Mouse (Mus musculus): Measurements from ENCODE around the gene Mxra8. TPM values are rescaled to one million over a fixed set of nuclear protein-coding genes. Genes with fewer than 3 reads are reported as not detected.

The Mxra8 gene
- 7.0 to 12.1 TPM (median 9.7 TPM) in 4 replicates for total RNA-seq (2023)

GRCm38 (mm10) chr4:155839483-155839910, at the start of gene Mxra8:
Gene Mxra8, plus strand, starts transcription at chr4:155839680.

GRCm38 (mm10) chr4:155790021-155790489, 49.4 kb upstream of the Mxra8 start, which contains the start of gene Ankrd65:
Gene Ankrd65, plus strand, starts transcription at chr4:155790439.

GRCm38 (mm10) chr4:155802741-155803339, 36.6 kb upstream of the Mxra8 start, which contains the start of gene Mrpl20:
Gene Mrpl20, plus strand, starts transcription at chr4:155802878.

GRCm38 (mm10) chr4:155811929-155812664, 27.4 kb upstream of the Mxra8 start, which contains the start of gene Ccnl2:
Gene Ccnl2, plus strand, starts transcription at chr4:155812489.

GRCm38 (mm10) chr4:155831205-155831766, 8.2 kb upstream of the Mxra8 start, which contains the start of gene Aurkaip1:
Gene Aurkaip1, plus strand, starts transcription at chr4:155831272.

GRCm38 (mm10) chr4:155846871-155847578, 7.5 kb downstream of the Mxra8 start, which contains the start of gene Dvl1:
Gene Dvl1, plus strand, starts transcription at chr4:155847402.

GRCm38 (mm10) chr4:155863001-155863400, 23.5 kb downstream of the Mxra8 start, which contains the start of gene Tas1r3:
Gene Tas1r3, minus strand, starts transcription at chr4:155863362.

GRCm38 (mm10) chr4:155869317-155870033, 30.0 kb downstream of the Mxra8 start, which contains the start of the genes Cptp and Ints11:
Gene Cptp, minus strand, starts transcription at chr4:155869440.
Gene Ints11, plus strand, starts transcription at chr4:155869546.

GRCm38 (mm10) chr4:155891551-155892001, 52.1 kb downstream of the Mxra8 start, which contains the start of the genes Pusl1 and Acap3:
Gene Pusl1, minus strand, starts transcription at chr4:155891781.
Gene Acap3, plus strand, starts transcription at chr4:155891822.

Other genes starting within 250 kb of the Mxra8 start
- 29.8 to 32.3 TPM (median 30.3 TPM) in 4 replicates for gene Slc35e2, start 238.3 kb upstream of the Mxra8 start, total RNA-seq (2023)
- gene Cdk11b, start 214.8 kb upstream of the Mxra8 start, total RNA-seq (2023) = 154 to 176 TPM (median 160 TPM) in 4 replicates
- not detected in 4 replicates for gene Gm10563, start 194.3 kb upstream of the Mxra8 start, total RNA-seq (2023)
- not detected in 4 replicates for gene Mmp23, start 186.3 kb upstream of the Mxra8 start, total RNA-seq (2023)
- gene Mib2, start 170.5 kb upstream of the Mxra8 start, total RNA-seq (2023) = 32.6 to 38.9 TPM (median 36.1 TPM) in 4 replicates
- gene Fndc10, start 145.3 kb upstream of the Mxra8 start, total RNA-seq (2023) = 3.5 to 4.2 TPM (median 3.5 TPM) in 4 replicates
- gene Ssu72, start 134.9 kb upstream of the Mxra8 start, total RNA-seq (2023) = 73.6 to 87.0 TPM (median 79.3 TPM) in 4 replicates
- 0.27 to 0.60 TPM (median 0.51 TPM) in 4 replicates for gene Tmem240, start 104.9 kb upstream of the Mxra8 start, total RNA-seq (2023)
- 43.7 to 60.2 TPM (median 50.2 TPM) in 4 replicates for gene Atad3a, start 78.6 kb upstream of the Mxra8 start, total RNA-seq (2023)
- 0.14 TPM in 1 of 4 replicates, not detected in the others for gene Vwa1, start 65.0 kb upstream of the Mxra8 start, total RNA-seq (2023)
- not detected in 4 replicates for gene Tmem88b, start 53.8 kb upstream of the Mxra8 start, total RNA-seq (2023)
- not detected in 4 replicates for gene Ankrd65, start 49.2 kb upstream of the Mxra8 start, total RNA-seq (2023)
- 33.6 to 45.8 TPM (median 44.3 TPM) in 4 replicates for gene Mrpl20, start 36.8 kb upstream of the Mxra8 start, total RNA-seq (2023)
- gene Ccnl2, start 27.2 kb upstream of the Mxra8 start, total RNA-seq (2023) = 218 to 240 TPM (median 224 TPM) in 4 replicates
- 68.9 to 81.9 TPM (median 72.2 TPM) in 4 replicates for gene Aurkaip1, start 8.4 kb upstream of the Mxra8 start, total RNA-seq (2023)
- 70.4 to 73.0 TPM (median 71.2 TPM) in 4 replicates for gene Dvl1, start 7.7 kb downstream of the Mxra8 start, total RNA-seq (2023)
- 0.47 to 1.2 TPM (median 1.0 TPM) in 4 replicates for gene Tas1r3, start 23.7 kb downstream of the Mxra8 start, total RNA-seq (2023)
- 8.7 to 10.9 TPM (median 9.2 TPM) in 4 replicates for gene Cptp, start 29.8 kb downstream of the Mxra8 start, total RNA-seq (2023)
- gene Ints11, start 29.9 kb downstream of the Mxra8 start, total RNA-seq (2023) = 40.8 to 62.5 TPM (median 53.3 TPM) in 4 replicates
- gene Pusl1, start 52.1 kb downstream of the Mxra8 start, total RNA-seq (2023) = 20.2 to 29.6 TPM (median 25.4 TPM) in 4 replicates
- gene Acap3, start 52.1 kb downstream of the Mxra8 start, total RNA-seq (2023) = 56.9 to 83.6 TPM (median 66.9 TPM) in 4 replicates
- 108 to 126 TPM (median 115 TPM) in 4 replicates for gene Ube2j2, start 104.2 kb downstream of the Mxra8 start, total RNA-seq (2023)
- gene C1qtnf12, start 122.6 kb downstream of the Mxra8 start, total RNA-seq (2023) = 1.3 to 4.5 TPM (median 2.2 TPM) in 4 replicates
- gene B3galt6, start 153.0 kb downstream of the Mxra8 start, total RNA-seq (2023) = 2.3 to 2.6 TPM (median 2.6 TPM) in 4 replicates
- gene Sdf4, start 153.2 kb downstream of the Mxra8 start, total RNA-seq (2023) = 113 to 137 TPM (median 123 TPM) in 4 replicates
- 7.1 to 10.8 TPM (median 9.4 TPM) in 4 replicates for gene Tnfrsf4, start 174.2 kb downstream of the Mxra8 start, total RNA-seq (2023)
- 11.4 to 20.8 TPM (median 16.6 TPM) in 4 replicates for gene Tnfrsf18, start 186.5 kb downstream of the Mxra8 start, total RNA-seq (2023)
- gene Ttll10, start 219.7 kb downstream of the Mxra8 start, total RNA-seq (2023) = not detected in 4 replicates